Mouse (Mus musculus): Measurements from ENCODE around the gene Shkbp1.

Gene Shkbp1

GRCm38 (mm10) chr7:27366082-27366844, 10.4 kb upstream of the Shkbp1 start:
- no peak for DNase-seq (ENCODE audit: low spot score)

DNA sequence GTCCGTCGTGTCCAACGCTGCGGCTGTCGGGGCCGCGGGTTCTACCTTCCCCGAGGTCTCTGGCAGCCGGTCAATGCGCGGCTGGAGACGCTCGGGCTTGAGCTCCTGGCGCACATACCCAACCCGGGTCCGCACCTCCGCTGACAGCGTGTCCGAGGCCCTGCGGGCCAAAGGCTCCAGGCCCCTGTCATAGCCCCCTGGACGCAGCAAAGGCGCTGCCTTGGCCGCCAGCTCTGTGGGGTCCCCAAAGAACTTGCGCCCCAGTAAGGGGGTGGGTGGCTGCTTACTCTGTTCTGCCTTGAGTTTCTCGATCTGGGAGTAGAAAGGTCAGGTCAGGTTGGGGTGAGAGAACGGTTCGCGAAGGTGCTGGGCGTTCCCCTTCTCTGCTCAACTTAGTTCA, 8.6 kb upstream of the Shkbp1 start:
- DNase-seq (ENCODE audit: low spot score), result no peak

GRCm38 (mm10) chr7:27361283-27361946, 5.6 kb upstream of the Shkbp1 start:
- peak; percentile 93 for DNase-seq (ENCODE audit: low spot score)

- DNase-seq (ENCODE audit: low spot score), result no peak
These were observed 4.9 kb upstream of the Shkbp1 start for GRCm38 (mm10) chr7:27360749-27361148.

GRCm38 (mm10) chr7:27359706-27360358, 4.0 kb upstream of the Shkbp1 start:
- DNase-seq (ENCODE audit: low spot score), result no peak

DNA sequence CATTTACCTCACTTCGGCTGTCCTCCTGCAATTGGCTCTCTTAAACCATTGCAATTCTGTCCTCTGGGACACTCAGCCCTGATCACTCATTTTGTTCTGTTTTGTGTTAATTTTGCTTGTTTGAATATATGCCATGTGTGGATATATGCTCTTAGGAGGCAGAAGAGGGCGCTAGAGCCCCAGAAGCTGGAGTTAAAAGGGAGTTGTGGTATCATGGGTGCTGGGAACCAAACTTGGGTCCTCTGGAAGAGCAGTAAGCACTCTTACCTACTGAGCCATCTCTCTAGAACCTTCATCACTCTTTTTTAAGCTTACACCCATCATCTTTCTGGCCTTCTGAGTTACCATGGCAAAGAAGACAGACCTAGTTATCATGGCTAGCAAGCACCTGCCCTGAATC, 3.3 kb upstream of the Shkbp1 start:
- DNase-seq (ENCODE audit: low spot score), result no peak

GRCm38 (mm10) chr7:27357595-27357978, 1.8 kb upstream of the Shkbp1 start:
- no peak for DNase-seq (ENCODE audit: low spot score)

GRCm38 (mm10) chr7:27356861-27357594, 1.2 kb upstream of the Shkbp1 start, which contains the start of gene Gm20479:
Gene Gm20479 (minus strand): TSS chr7:27357419.
- DNase-seq (ENCODE audit: low spot score), result no peak

DNA sequence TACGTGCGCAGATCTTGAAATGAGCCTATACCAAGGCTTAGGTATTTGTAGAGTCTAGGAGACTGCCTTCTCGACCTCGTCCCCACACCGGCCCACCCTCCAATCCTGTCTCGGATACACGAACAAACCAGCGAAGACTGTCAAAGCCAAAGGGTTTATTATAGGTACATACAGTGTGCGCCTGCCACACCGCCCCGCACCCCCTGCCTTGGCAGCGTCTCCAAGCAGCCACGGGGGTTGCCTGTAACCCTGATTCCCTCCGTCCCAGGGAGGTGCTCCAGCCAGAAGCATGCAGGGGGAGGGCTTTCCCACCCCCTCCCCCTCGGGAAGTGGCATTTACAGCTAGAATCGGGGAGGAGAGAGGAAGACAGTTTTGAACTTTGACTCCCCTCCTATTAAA, 429 bp upstream of the Shkbp1 start:
- no peak for DNase-seq (ENCODE audit: low spot score)

GRCm38 (mm10) chr7:27355261-27355660, 558 bp downstream of the Shkbp1 start:
- no peak for DNase-seq (ENCODE audit: low spot score)

GRCm38 (mm10) chr7:27354783-27355182, 1.0 kb downstream of the Shkbp1 start:
- no peak for DNase-seq (ENCODE audit: low spot score)

- no peak for DNase-seq (ENCODE audit: low spot score)
These were observed 1.7 kb downstream of the Shkbp1 start for GRCm38 (mm10) chr7:27354144-27354543.

- DNase-seq (ENCODE audit: low spot score), result no peak
These were observed 10.4 kb downstream of the Shkbp1 start for GRCm38 (mm10) chr7:27345444-27345843.

GRCm38 (mm10) chr7:27342595-27342994, 13.2 kb downstream of the Shkbp1 start:
- no peak for DNase-seq (ENCODE audit: low spot score)

GRCm38 (mm10) chr7:27339519-27339918, 16.3 kb downstream of the Shkbp1 start:
- DNase-seq (ENCODE audit: low spot score), result no peak

DNA sequence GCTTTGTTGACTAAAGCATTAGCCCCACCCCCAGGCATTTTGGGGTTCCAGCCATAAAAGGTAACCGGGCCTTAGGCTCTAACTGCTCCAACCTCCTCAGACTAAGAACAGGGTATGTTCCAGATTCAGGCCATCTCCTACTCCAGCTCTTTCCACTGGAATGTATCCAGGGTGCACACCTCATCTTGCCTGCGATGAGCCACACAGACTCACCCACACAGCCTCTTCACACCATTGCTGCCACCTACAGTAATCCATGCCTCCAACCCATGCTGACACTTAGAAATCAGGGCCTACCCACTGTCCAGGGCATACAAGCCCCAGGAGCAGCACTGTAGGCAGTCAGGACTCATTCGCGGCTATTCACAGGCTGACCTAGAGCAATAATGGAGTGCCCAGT, 16.7 kb downstream of the Shkbp1 start:
- DNase-seq (ENCODE audit: low spot score), result no peak

GRCm38 (mm10) chr7:27337175-27337853, 18.5 kb downstream of the Shkbp1 start, which contains the start of gene Ltbp4:
Gene Ltbp4 (minus strand): TSS chr7:27337692.
- no peak for DNase-seq (ENCODE audit: low spot score)

DNA sequence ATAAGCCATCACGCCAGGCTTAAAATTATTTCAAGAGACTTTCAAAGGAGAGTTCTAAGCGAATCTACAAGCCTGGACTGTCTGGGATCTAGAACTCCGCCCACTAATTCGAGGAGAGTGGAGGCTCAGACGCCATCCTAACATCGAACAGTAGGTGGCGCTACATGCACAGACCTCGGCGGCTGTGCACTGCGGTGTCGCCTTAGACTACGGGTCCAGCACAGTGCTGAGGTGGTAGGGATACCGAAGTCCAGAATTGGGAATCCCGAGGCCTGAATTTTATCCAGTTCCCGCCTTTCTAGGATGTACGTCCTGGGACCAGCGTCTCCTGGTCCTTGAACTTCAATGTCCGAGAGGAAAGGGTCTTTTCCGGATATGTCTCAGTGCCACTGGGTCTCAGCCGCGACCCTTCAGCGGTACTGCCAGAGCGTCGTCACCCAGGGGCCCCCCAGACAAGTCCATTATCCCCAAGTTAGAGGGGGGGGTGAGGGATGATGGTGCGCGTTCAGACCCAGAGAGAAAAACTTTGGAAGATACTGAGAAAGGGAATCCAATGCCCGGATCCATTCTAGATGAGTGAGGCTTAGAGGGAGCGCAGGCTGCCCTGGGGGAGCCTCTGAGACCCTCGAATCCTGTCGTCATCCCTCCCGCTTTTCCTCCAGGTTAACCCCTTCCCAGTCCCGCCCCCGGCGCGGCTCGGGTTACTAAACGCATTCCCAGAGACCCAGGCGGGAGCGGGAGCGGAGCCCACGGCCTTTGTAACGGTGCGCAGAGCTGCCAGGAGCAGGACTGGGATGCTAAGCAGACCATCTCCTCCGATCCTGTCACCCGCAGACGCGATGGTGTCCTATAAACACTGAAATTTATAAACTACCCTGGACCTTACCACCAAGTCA, 19.6 kb downstream of the Shkbp1 start:
- DNase-seq (ENCODE audit: low spot score), result peak; percentile 71

GRCm38 (mm10) chr7:27335011-27335720, 20.7 kb downstream of the Shkbp1 start:
- DNase-seq (ENCODE audit: low spot score), result no peak

- DNase-seq (ENCODE audit: low spot score), result no peak
These were observed 21.4 kb downstream of the Shkbp1 start for GRCm38 (mm10) chr7:27334405-27334911.
